In the genomic region with DNA sequence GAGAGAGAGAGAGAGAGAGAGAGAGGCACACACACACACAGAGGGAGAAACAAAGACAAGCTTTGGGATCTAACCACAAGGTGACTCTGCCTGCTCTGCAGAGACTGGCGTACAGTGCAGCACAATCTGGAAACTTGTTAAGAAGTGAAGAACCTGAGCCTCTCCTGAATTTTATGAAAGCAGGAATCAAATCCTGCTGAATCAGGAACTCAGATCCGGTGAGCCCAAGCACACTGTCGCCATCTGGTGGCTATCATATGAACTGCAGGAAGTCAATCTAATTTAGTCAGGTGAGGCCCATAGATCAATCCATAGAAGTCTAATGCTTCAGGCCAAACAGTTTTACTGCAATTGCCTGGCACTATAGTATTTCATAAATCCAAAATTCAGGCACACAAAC, we compare ENCODE assay signal across 9 mouse cellular contexts. TPM values are rescaled to one million over a fixed set of nuclear protein-coding genes. Genes with fewer than 3 reads are reported as not detected.
DNase-seq lines count a peak whose midpoint lies in the region; ATAC-seq and TF ChIP-seq lines count a peak whose summit lies in the region.
"Had no signal": no experiment of that assay in that cellular context is flagged by ENCODE, and none has a peak within 500 bp of the region (broad histone marks: within the 10 kb centered on the region; RNA-seq: fewer than 3 reads in every experiment).

No protein-coding gene starts in this region.

- ATAC-seq in embryonic facial prominence, embryonic 14.5 days (ENCODE audit: low read depth), result no peak
- peak; percentile 84 for ATAC-seq in megakaryocyte, adult 5-6 weeks (ENCODE audit: poor library complexity, severe bottlenecking)

- H3K9ac ChIP-seq in embryonic facial prominence, embryonic 14.5 days (ENCODE audit: low read depth, low read length), result no peak overlapping the region
- H3K9ac ChIP-seq: embryonic facial prominence, embryonic 15.5 days had no signal

- H3K27me3 ChIP-seq in embryonic facial prominence, embryonic 14.5 days (replicated peaks; ENCODE audit: control insufficient read depth, insufficient read depth, low read length), result no peaks in the 10 kb centered on the region
- H3K27me3 ChIP-seq: embryonic facial prominence, embryonic 15.5 days had no signal

- intact Hi-C loops in gastrocnemius, adult 2 months (cut with DNase I), result loop anchor here (10.0 kb wide), 2 partner anchors 202 to 292 kb away; no protein-coding TSS in a partner anchor
- intact Hi-C loops in gastrocnemius, postnatal 36 days (cut with DNase I), result loop anchor here (10.0 kb wide), 1 partner anchor 202 kb away; no protein-coding TSS in a partner anchor

- 28% methylated on average over 3 of the region's 3 CpGs for WGBS in embryonic facial prominence, embryonic 14.5 days
- 19% methylated on average over 3 of the region's 3 CpGs for WGBS in large intestine, adult 2 months

- peak; percentile 26 for DNase-seq in gastrocnemius, adult 2 months
- DNase-seq in gastrocnemius, postnatal 36 days, result no peak
- peak; percentile 45 for DNase-seq in 416B (ENCODE audit: low read depth)
- DNase-seq in adrenal gland, adult 2 months, result peak; percentile 11
- DNase-seq in embryonic facial prominence, embryonic 14.5 days (ENCODE audit: low spot score), result peak; percentile 16
- peak; percentile 46 for DNase-seq in large intestine, adult 2 months (ENCODE audit: low read depth, low spot score)
- peak; percentile 4 for DNase-seq in telencephalon, adult 2 months (ENCODE audit: low read depth, low spot score)

- no peaks in the 10 kb centered on the region for H3K4me1 ChIP-seq in embryonic facial prominence, embryonic 14.5 days (ENCODE audit: control insufficient read depth, insufficient read depth, low read length)
- H3K4me1 ChIP-seq: embryonic facial prominence, embryonic 15.5 days had no signal

- no peaks in the 10 kb centered on the region for H3K36me3 ChIP-seq in embryonic facial prominence, embryonic 14.5 days (ENCODE audit: control insufficient read depth, insufficient read depth, low read length)
- H3K36me3 ChIP-seq: embryonic facial prominence, embryonic 15.5 days had no signal

- H3K4me2 ChIP-seq in embryonic facial prominence, embryonic 14.5 days (ENCODE audit: low read depth, low read length), result no peak overlapping the region
- H3K4me2 ChIP-seq: embryonic facial prominence, embryonic 15.5 days had no signal

- no peaks in the 10 kb centered on the region for H3K9me3 ChIP-seq in embryonic facial prominence, embryonic 14.5 days (ENCODE audit: control insufficient read depth, low read length)
- H3K9me3 ChIP-seq: embryonic facial prominence, embryonic 15.5 days had no signal

- H3K27ac ChIP-seq in gastrocnemius, adult 2 months, result no peak overlapping the region
- no peak overlapping the region for H3K27ac ChIP-seq in embryonic facial prominence, embryonic 14.5 days (replicated peaks; ENCODE audit: low read depth, low read length)
- H3K27ac ChIP-seq: embryonic facial prominence, embryonic 15.5 days had no signal

- TF ChIP-seq CTCF in gastrocnemius, adult 2 months (IDR thresholded peaks at IDR 0.05), result peak; percentile 98

- H3K4me3 ChIP-seq in gastrocnemius, adult 2 months, result no peak overlapping the region
- H3K4me3 ChIP-seq in embryonic facial prominence, embryonic 14.5 days (ENCODE audit: low read depth, low read length), result no peak overlapping the region
- H3K4me3 ChIP-seq: embryonic facial prominence, embryonic 15.5 days had no signal

RNA-seq across cellular contexts. Expression of gene Clca1, which starts 5.8 kb away (rescaled TPM):
- not detected for total RNA-seq in gastrocnemius, adult 2 months (2021)
- not detected for total RNA-seq in gastrocnemius, postnatal 36 days (2021)
- total RNA-seq in adrenal gland, adult 2 months (2021), result not detected
- 0.02 TPM in 1 of 2 replicates, not detected in the other for polyA plus RNA-seq in adrenal gland, adult 2 months (2012; rRNA removed)
- 0.25 and 0.39 TPM in 2 replicates for polyA plus RNA-seq in embryonic facial prominence, embryonic 14.5 days (2014; fragmentation: Nextera tagmentation; extraction: Ambion mirVana)
- 539 and 585 TPM in 2 replicates for polyA plus RNA-seq in large intestine, adult 2 months (2012; rRNA removed)
- not detected in 2 replicates for total RNA-seq in megakaryocyte, adult 5-6 weeks (2015)
- total RNA-seq in megakaryocyte, adult 5-6 weeks (2017), result not detected in 2 replicates

RNA-seq across cellular contexts. Expression of gene Clca4a, which starts 51.9 kb away (rescaled TPM):
- total RNA-seq in gastrocnemius, adult 2 months (2021), result not detected
- total RNA-seq in gastrocnemius, postnatal 36 days (2021), result not detected
- not detected for total RNA-seq in adrenal gland, adult 2 months (2021)
- polyA plus RNA-seq in adrenal gland, adult 2 months (2012; rRNA removed), result not detected in 2 replicates
- not detected in 2 replicates for polyA plus RNA-seq in embryonic facial prominence, embryonic 14.5 days (2014; fragmentation: Nextera tagmentation; extraction: Ambion mirVana)
- polyA plus RNA-seq in large intestine, adult 2 months (2012; rRNA removed), result 102 and 252 TPM in 2 replicates
- not detected in 2 replicates for total RNA-seq in megakaryocyte, adult 5-6 weeks (2015)
- not detected in 2 replicates for total RNA-seq in megakaryocyte, adult 5-6 weeks (2017)
- polyA plus RNA-seq: embryonic facial prominence, embryonic 15.5 days had no signal

Comparison
In these comparisons a context has a peak if more than half of its experiments do, and no peak if none do; other contexts are left out.
1. DNase-seq: peak in gastrocnemius, adult 2 months (single experiment), 416B (single experiment), adrenal gland, adult 2 months (single experiment), embryonic facial prominence, embryonic 14.5 days (single experiment), large intestine, adult 2 months (single experiment) and telencephalon, adult 2 months (single experiment); none in gastrocnemius, postnatal 36 days (0 of 2).